Mouse (Mus musculus): ENCODE data around the gene Oxsm.

Oxsm gene

DNA sequence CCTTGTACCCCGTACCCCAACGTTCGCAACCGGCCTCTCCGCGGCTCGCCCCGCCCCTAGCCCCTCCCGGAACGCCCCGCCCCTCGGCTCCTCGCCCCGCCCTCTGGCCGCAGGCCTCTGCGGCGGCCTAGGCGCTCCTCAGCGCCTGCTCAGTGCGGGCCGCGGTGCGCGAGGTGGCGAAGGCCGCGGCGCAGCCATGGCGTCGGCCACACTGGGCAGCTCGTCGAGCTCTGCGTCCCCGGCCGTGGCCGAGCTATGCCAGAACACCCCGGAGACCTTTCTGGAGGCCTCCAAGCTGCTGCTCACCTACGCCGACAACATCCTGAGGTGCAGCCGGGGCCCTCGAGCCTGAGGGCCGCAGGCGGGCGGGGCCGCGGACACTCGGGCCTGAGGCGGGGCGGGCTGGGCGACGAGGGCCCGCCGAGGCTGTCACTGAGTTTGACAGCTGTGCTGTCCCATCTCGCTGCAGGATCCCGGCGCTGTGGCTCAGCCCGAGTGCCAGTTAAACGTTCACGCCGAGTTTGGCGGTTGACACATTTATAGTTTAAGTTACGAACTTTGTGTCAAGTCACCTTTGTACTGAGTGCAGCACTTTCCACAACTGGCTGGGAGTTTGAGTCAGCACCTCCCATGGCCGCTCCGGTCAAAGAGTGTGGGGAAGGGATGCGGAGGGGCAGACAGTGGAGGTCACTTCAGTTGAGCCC lies at the start of gene Oxsm, which contains the start of gene Ngly1:
Gene Oxsm (minus strand): TSS at position 638 of the 704 bp plus-strand sequence.
Gene Ngly1 (plus strand): TSS at position 110 of the 704 bp plus-strand sequence.
- peak; percentile 79 to 92 for DNase-seq (ENCODE audit: low spot score in 2 of 2)

- DNase-seq (ENCODE audit: low spot score in 2 of 2) = no peak
Measured at GRCm38 (mm10) chr14:16296816-16297468, 47.3 kb upstream of the Oxsm start.

- DNase-seq (ENCODE audit: low spot score in 2 of 2) = no peak
Measured at GRCm38 (mm10) chr14:16293921-16294320, 44.3 kb upstream of the Oxsm start.

- DNase-seq (ENCODE audit: low spot score in 2 of 2) = no peak
Measured at GRCm38 (mm10) chr14:16293015-16293414, 43.4 kb upstream of the Oxsm start.

GRCm38 (mm10) chr14:16292371-16292770 lies 42.8 kb upstream of the Oxsm start:
- no peak for DNase-seq (ENCODE audit: low spot score in 2 of 2)

DNA sequence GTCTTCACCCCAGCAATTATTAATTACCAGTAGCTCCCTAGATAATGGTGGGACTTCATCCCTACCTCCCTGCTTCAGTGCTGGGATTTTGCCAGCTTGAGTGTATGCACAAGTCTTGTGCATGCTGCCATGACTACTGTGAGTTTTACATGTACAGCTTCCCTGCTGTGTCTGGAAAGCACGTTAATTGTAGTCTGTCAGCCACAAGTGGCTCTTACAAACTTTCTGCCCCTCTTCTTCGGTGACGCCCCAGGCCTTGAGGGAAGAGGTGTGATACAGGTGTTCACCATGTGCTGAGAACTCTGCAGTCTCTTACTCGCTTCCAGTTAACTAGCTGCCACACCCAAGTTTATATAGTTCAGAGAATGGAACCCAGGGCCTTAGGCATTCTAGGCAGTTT lies 34.4 kb upstream of the Oxsm start:
- DNase-seq (ENCODE audit: low spot score in 2 of 2) = no peak

- DNase-seq (ENCODE audit: low spot score in 2 of 2) = no peak
Measured at GRCm38 (mm10) chr14:16279196-16279595, 29.6 kb upstream of the Oxsm start.

DNA sequence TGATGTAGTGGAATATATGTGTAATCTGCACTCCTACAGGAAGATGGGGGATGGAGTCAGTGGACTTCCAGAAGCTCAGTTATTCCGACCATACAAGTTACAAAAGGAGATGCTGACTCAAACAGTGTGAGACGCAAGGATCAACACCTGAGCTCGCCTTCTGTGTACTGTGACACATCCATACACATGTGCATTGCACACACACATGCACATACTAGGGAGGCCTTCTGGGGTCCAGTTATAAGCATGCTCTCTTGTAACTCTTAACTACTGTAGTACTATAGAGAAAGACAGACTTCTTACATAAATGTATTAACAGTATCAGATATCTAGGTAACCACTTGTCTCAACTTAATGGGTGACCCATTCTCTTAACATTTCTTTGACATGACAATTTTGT lies 24.1 kb upstream of the Oxsm start:
- DNase-seq (ENCODE audit: low spot score in 2 of 2) = no peak

DNA sequence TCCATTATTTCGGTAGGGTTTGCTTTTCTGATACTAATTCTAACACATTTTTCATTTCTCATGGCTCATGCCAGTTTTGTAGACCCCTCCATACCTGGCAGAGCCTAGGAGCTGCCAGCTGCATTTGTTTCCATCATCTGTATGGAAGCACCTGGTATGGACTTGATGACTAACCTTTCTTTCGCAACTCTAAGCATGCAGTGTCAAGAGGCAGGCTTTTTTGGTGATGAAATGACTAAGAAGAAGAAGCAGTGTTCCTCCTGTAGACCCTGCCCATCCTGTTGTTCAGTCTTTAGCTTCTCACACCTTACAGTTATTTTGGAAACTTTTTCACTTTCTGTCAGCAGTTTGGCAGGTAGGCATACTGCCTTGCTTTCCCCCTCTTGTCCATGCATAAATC lies 20.2 kb upstream of the Oxsm start:
- no peak for DNase-seq (ENCODE audit: low spot score in 2 of 2)

- no peak for DNase-seq (ENCODE audit: low spot score in 2 of 2)
Measured at GRCm38 (mm10) chr14:16267028-16267427, 17.4 kb upstream of the Oxsm start.

DNA sequence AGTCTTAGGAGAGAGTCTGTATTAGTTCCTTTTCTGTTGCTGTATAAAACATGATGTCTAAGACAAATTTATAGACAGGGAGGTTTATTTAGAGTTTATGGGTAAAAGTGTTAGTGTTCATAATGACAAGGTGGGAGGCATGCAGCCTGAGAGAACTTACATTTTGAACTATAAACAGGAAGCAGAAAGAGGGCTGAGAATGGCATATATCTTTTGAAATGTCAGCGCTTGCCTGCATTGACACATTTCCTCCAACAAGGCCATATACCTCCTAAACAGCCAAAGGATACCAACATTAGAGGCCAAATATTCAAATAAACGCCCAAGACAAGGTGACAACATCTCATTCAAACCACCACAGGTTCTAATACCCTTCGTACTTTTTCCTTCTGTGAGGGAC lies 12.3 kb upstream of the Oxsm start:
- DNase-seq (ENCODE audit: low spot score in 2 of 2) = no peak

- DNase-seq (ENCODE audit: low spot score in 2 of 2) = no peak
Measured at GRCm38 (mm10) chr14:16260541-16260940, 10.9 kb upstream of the Oxsm start.

DNA sequence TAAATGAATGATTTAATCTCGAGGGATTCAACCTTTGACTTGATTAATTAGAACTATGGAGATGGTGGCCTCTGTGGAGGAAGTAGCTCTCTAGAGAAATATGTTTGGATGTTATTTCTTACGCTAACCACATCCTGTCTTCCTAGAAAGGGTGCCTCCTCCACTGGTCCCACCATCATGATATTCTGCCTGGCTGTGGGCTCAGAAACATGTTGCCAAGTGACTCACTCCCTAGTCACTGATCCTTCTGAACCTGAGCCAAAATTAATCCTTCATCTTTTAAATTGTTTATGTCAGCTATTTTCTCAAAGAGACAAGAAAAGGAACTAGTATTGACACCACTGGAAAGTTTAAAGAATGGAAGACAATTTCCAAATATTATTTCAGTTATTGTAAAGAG lies 6.6 kb upstream of the Oxsm start:
- DNase-seq (ENCODE audit: low spot score in 2 of 2) = no peak

DNA sequence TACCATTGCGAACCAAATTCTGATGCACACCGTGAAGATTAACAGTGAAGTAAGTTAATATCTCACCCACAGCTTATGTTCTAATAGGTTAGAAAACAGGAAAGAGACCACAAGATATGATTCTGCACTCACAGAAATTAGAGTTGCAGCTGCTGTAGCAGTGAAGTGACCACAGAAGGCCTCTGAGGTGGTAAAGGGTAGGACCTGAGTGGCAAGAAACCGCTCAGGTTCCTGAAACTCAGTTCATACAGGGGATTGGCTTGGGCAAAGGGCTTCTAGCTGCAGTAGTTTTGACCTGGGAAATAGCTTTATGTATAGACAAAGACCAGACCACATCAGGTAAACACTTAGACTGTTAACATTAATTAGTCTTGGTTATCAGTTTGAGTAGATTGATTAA lies 6.1 kb upstream of the Oxsm start:
- no peak for DNase-seq (ENCODE audit: low spot score in 2 of 2)

DNA sequence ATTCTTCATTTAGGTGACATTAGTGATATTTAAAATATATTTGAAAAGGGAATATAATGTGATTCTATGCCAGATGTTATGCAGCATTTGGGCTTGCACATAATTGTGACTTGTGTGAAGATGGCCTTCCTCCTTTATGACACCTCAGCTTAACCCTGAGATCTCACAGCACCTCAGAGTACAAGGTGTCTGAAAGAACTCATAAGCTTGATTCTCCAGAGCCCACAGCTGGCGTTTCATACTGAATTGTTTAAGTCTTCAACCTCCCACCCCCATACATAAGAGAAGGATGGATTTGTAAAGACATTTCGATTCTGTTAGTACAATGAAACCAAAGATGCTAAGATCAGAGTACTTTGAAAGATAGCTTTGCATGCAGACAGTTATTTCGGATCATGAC lies 491 bp upstream of the Oxsm start:
- DNase-seq (ENCODE audit: low spot score in 2 of 2) = no peak

DNA sequence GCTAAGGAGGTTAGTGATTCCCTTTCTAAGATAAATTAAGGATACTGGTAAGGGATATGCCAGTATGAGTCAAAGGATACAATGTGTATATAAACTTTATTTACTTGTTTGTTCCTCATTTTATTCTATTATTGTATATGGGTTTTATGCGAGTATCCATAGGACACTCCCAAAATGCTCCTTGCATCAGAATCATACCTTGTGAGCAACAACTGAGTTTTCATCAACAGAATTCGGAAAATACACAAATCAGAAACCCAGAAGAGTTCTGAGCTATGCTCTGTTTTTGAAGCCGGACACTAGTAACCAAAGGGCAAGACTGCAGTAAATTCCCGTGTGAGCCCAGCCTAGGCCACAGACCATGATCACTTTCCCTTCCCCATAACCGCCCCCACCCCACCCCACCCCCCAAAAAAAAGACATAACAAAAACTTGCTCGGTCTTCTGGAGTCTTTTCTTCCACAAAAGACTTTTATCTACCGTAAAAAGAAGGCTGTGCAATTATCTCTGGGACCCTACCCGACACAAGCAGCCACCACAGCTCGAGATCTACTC lies 928 bp downstream of the Oxsm start:
- DNase-seq (ENCODE audit: low spot score in 2 of 2) = no peak

- DNase-seq (ENCODE audit: low spot score in 2 of 2) = no peak
Measured at GRCm38 (mm10) chr14:16248135-16248534, 1.5 kb downstream of the Oxsm start.

- no peak for DNase-seq (ENCODE audit: low spot score in 2 of 2)
Measured at GRCm38 (mm10) chr14:16246340-16246912, 3.2 kb downstream of the Oxsm start.

- DNase-seq (ENCODE audit: low spot score in 2 of 2) = no peak
Measured at GRCm38 (mm10) chr14:16245127-16245526, 4.5 kb downstream of the Oxsm start.

- DNase-seq (ENCODE audit: low spot score in 2 of 2) = no peak
Measured at GRCm38 (mm10) chr14:16244370-16244769, 5.2 kb downstream of the Oxsm start.

DNA sequence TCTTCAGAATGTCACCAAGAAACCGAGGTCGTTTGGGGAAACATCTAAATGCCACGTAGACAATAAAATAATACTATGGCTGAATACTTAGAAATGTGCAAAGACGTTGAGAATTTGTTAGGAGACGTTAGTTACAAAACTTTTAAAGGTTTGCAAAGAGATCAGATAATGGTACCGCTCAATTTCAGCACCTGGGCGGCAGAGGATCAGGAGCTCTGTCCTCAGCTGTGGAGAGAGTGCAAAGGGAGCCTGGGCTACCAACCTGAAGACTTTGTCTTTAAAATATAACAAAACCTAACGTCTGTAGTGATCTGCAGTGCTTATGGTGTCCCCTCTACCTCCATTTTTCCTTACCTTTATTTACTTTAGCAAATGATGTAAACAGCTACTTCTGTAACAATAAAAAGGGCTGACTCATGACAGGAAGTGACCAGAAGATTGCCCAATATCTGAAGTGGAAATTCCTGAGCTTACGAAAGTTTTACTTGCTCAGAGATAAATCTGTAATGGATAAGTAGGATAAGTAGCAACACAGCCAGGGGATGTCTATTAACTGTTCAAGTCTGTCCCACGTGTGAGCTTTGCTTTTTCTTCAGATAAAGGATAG lies 5.9 kb downstream of the Oxsm start:
- peak in 1 of 2 experiments; percentile 11 for DNase-seq (ENCODE audit: low spot score in 2 of 2)

GRCm38 (mm10) chr14:16242947-16243602 lies 6.5 kb downstream of the Oxsm start:
- DNase-seq (ENCODE audit: low spot score in 2 of 2) = peak; percentile 87 to 89
